Mouse (Mus musculus) lung, adult 2 months (tissue): ENCODE results near the gene Afap1. TPM values are rescaled to one million over a fixed set of nuclear protein-coding genes. Genes with fewer than 3 reads are reported as not detected.

Experiments used
- DNase-seq: peaks from one replicate; pipeline ENCODE4 v3.0.0; 2022
- H3K4me1 ChIP-seq: fragments of 200-500 bp; 2 replicates; pipeline ENCODE4 v1.6.1; 2011; ENCODE audit warnings: low read length; ENCODE audit not compliant: control insufficient read depth, insufficient read depth
- H3K4me3 ChIP-seq: fragments of 200-500 bp; replicated peaks from 2 replicates; pipeline ENCODE3; 2011; ENCODE audit warnings: low read depth, mild to moderate bottlenecking, control low read depth, low read length; ENCODE audit errors: extremely low read depth
- CTCF ChIP-seq: fragments of 200-500 bp; IDR thresholded peaks from 2 replicates; pipeline ENCODE4 v1.5.1; 2011; ENCODE audit warnings: mild to moderate bottlenecking, low read length, control low read depth; ENCODE audit not compliant: insufficient read depth
- POLR2A ChIP-seq: fragments of 200-500 bp; IDR thresholded peaks from 2 replicates; pipeline ENCODE4 v1.6.1; 2011; ENCODE audit warnings: low read depth, mild to moderate bottlenecking, control low read depth, low read length, borderline replicate concordance; ENCODE audit errors: extremely low read depth
- WGBS: fragments of 180-500 bp; shearing (Covaris S2); methylation state at CpG from one replicate; pipeline ENCODE4 v1.1.7; 2018; 5-methylcytosine and 5-hydroxymethylcytosine counted together
- polyA plus RNA-seq: library from polyadenylated mRNA; depleted of rRNA; stranded (reverse); fragments of >200 nt; gene quantifications from 2 replicates; pipeline ENCODE4 v1.2.3, GENCODE M21; 2012

The Afap1 gene
- polyA plus RNA-seq, 1 experiment: 19.7 TPM

GRCm38 (mm10) chr5:35923448-35923847 lies 30.3 kb downstream of the Afap1 start:
- 84% methylated on average over 6 of the region's 6 CpGs for WGBS
- no peak for TF ChIP-seq CTCF
- no peak for TF ChIP-seq POLR2A
- H3K4me1 ChIP-seq: peaks cover 19% of the 10 kb centered on the region
- H3K4me3 ChIP-seq: no peak overlapping the region
- DNase-seq: no peak

DNA sequence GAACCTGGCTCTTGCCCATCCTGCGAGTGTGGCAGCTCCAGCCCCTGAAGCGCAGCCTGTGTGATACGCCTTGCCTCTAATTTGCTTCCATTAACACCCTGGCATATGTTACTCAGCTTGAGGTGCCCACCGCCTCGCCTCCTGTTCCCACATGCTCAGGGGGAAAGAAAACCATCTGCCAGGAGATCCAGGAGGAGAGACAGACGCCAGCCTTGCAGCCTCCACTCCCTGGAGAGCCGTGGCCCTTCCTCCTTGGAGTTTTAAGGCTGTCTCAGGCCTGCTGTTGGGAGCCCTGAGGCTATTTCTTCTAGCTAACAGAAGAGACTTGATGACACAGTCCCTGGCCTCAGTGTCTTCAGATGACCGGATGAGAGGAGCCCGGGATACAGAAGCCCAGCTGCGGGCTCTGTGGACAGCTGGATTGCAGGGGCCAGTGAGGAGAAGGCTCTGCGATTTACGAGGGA lies 32.1 kb downstream of the Afap1 start:
- Histone ChIP-seq H3K4me3 (no peak overlapping the region), H3K4me1 (peaks cover 17% of the 10 kb centered on the region)
- WGBS: 67% methylated on average over 12 of the region's 12 CpGs
- no peak for DNase-seq
- TF ChIP-seq POLR2A: no peak
- TF ChIP-seq CTCF: no peak

DNA sequence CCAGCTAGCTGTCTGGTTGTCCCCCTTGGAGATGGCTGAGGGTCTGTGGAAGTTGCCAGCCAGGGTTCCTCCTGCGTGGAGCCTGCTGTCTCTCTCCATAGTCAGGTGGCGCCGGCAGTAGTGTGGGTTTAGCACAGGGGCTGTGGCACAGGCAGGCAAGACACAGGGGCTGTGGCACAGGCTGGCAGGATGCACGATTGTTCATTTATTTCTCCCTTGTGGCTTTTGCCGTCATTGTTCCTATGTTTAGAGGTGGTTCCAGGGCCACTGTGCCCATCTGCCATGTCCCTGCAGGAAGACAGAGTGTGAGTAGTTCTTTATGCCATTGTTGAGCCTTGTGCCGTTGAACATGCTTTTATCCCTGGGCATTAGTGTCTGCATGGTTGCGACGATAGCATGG lies 33.4 kb downstream of the Afap1 start:
- Histone ChIP-seq H3K4me1 (peaks cover 11% of the 10 kb centered on the region), H3K4me3 (no peak overlapping the region)
- no peak for DNase-seq
- WGBS: 78% methylated on average over 8 of the region's 8 CpGs
- TF ChIP-seq POLR2A (no peak), CTCF (no peak)

DNA sequence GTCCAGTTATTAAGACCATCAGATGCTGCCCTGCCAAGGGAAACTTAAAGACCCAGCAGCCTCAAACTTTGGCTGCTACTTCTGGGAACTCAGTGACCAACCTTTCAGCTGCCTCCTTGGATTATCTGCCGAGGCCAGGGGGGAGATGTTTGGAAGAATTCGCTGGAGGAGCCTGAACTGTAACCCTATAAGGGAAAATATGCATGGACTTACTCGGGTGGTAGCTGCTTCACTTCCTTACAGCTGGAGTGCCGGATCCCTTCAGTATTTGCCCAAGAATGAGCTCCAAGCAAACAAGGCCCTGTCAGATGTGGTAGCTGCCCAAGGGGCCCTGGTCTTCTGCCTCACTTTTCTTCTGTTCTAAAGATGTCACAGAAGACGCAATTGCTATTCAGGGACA lies 38.2 kb downstream of the Afap1 start:
- WGBS: 61% methylated on average over 5 of the region's 5 CpGs
- DNase-seq: no peak
- TF ChIP-seq CTCF (no peak), POLR2A (no peak)
- Histone ChIP-seq H3K4me1 (peaks cover 5% of the 10 kb centered on the region; the same call in 1 of the 2 replicates), H3K4me3 (no peak overlapping the region)

GRCm38 (mm10) chr5:35933059-35933458 lies 39.9 kb downstream of the Afap1 start:
- Histone ChIP-seq H3K4me1 (peaks cover 3% of the 10 kb centered on the region; the same call in 1 of the 2 replicates), H3K4me3 (no peak overlapping the region)
- 88% methylated on average over 10 of the region's 10 CpGs for WGBS
- TF ChIP-seq CTCF: no peak
- TF ChIP-seq POLR2A: no peak
- DNase-seq: no peak

DNA sequence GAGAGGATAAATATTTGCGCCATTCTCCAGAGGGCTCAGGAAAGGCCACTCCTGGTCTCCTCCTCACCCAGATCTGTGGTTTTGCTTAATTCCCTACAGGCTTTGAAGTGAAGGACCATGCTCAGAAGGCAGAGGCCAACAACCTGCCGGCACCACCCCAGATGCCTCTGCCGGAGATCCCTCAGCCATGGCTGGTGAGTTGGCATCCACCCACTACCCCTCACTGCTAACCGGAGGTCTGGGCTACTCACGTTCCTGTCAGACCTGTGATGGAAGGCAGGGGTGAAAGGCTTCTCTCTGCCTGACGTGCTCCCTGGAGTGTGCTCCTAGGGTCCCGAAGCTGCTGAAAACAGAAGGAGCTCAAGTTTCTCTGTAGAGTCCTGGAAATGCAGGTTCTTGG lies 42.8 kb downstream of the Afap1 start:
- H3K4me1 ChIP-seq: peaks cover 5% of the 10 kb centered on the region; the same call in 1 of the 2 replicates

DNA sequence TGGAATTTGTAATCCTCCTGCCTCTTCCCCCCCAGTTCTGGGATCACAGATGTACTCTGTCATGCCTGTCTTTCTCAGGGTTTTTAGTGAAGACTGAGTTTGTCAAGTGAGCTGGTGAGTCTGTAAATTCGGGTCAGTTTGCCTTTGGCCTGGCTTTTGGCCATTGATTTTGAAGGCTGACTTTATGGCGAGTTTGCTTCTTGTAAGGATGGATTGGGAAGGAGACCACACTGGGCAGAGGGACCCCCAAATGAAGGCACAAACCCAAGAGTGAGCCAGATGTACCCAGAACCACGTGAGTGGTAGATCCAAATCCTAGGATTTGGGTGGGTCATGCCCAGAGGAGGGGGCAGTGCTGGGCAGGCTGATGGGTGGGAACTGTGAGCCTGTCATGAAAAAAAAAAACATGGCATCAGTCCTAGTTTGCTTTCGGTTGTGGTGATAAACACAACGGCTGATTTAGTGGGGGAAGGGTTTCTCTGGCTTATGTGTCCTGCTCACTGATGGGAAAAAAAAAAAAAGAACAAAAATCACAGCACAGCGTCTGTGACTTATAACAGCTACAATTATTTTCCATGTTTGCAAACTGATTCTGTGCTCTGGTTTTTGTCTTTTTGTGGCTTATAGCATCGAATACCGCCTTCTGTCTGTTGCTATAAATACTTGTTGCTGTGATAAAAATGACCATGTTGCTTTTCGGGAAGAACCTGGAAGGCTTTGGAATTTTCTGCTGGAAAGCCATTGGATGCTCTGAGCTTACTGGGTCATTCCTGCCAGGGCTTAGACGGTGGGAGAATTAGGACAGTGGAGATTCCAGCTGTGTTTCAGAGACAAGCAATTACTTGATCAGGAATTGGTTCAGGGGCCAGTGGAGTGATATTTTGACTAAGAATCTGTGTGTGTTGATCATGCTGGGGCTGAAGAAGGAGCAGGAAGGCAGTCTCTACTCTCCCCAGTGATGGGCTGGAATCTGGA lies 45.4 kb downstream of the Afap1 start:
- Histone ChIP-seq H3K4me3 (no peak overlapping the region), H3K4me1 (peaks cover 2% of the 10 kb centered on the region; the same call in 1 of the 2 replicates)
- WGBS: 63% methylated on average over 10 of the region's 10 CpGs
- no peak for DNase-seq
- no peak for TF ChIP-seq CTCF
- TF ChIP-seq POLR2A: no peak

More for the DNA sequence above, 42.8 kb downstream of the Afap1 start:
- WGBS: 84% methylated on average over 7 of the region's 7 CpGs
- TF ChIP-seq CTCF (no peak), POLR2A (no peak)
- H3K4me3 ChIP-seq: no peak overlapping the region
- DNase-seq: no peak

DNA sequence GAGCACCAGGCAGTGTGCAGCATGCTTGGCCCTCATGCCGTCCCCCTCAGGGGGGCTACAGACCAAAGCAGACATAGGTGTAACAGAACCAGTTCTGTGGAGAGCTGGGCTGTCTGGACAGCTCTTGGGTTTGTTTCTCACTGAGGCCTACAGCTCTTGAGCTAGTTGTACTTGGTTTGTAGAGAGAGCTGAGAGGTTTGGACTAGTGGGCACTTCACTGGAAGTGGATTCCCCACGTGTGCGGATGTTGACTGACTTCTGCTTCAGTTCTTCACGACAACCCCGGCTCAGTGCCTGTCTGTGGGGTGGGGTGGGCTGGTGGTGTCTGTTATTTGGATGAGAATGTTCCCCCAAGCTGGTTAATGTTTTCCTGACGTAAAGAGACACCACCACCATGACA lies 46.8 kb downstream of the Afap1 start:
- no peak for TF ChIP-seq POLR2A
- no peak for TF ChIP-seq CTCF
- H3K4me1 ChIP-seq: peaks cover 2% of the 10 kb centered on the region; the same call in 1 of the 2 replicates
- H3K4me3 ChIP-seq: no peak overlapping the region
- DNase-seq: no peak
- WGBS: 71% methylated on average over 6 of the region's 6 CpGs

GRCm38 (mm10) chr5:35943541-35943940 lies 50.4 kb downstream of the Afap1 start:
- no peak for DNase-seq
- TF ChIP-seq CTCF: no peak
- no peak for TF ChIP-seq POLR2A
- no peak overlapping the region for H3K4me3 ChIP-seq
- no peaks in the 10 kb centered on the region for H3K4me1 ChIP-seq
- WGBS: 59% methylated on average over 5 of the region's 5 CpGs
